ENCODE assay signal across 12 mouse cellular contexts in the genomic region with DNA sequence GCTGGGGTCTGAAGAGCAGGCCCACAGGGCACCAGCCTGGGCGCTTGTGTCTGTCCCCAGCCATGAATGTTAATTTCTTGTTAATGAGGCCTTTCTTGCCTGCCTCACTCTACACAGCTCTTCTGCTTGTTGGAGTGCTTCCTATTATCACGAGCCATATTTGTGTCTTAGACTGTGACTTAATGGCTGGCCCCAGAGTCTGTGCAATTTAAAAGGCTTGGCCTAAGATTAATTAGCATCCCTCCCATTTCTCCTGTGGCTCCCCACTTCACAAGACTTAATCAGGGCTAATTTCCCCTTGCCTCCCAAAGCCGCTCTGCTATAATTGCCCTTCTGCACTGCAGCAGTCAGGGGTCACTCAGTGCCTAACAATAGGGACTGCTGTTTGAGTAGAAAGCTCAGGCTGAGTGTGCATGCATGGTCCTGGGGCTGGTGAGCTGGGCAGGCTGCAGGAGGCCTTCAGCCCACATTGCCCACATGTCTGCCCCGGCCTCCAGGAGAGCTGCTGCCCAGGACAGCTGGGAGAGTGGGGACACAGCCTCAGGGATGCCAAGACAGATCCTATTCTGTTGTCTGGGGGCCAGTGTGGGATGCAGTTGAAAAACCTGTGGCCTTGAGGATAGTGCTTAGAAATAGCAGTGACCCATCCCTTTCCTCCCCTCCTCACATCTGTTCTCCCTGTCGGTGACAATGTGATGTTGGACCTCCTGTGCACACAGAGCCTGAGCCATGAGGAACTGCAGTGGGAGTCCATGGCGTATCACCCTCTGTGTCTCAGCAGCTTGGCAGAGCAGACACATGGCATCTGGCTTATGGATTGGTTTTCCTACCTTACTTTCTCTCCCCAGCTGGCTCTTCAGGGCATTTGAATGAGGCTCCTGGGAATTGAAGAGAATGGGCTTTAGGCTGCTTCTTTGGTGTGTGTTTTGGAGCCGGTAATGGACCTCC. TPM values are rescaled to one million over a fixed set of nuclear protein-coding genes. Genes with fewer than 3 reads are reported as not detected.
DNase-seq lines count a peak whose midpoint lies in the region; ATAC-seq and TF ChIP-seq lines count a peak whose summit lies in the region.
"Had no signal": no experiment of that assay in that cellular context is flagged by ENCODE, and none has a peak within 500 bp of the region (broad histone marks: within the 10 kb centered on the region; RNA-seq: fewer than 3 reads in every experiment).

No protein-coding gene starts in this region.

- no peak for ATAC-seq in lung, embryonic 15.5 days (ENCODE audit: borderline replicate concordance, extremely low read depth, low FRiP score, low TSS enrichment)
- peak; percentile 51; the same call in 1 of the 2 replicates for ATAC-seq in hindbrain, embryonic 14.5 days (ENCODE audit: low FRiP score)
- ATAC-seq in neural tube, embryonic 15.5 days (ENCODE audit: low FRiP score) = peak; percentile 32; the same call in 1 of the 2 replicates
- ATAC-seq: liver, postnatal 0 days had no signal

- 76% methylated on average over 7 of the region's 7 CpGs for WGBS in lung, embryonic 15.5 days
- 38% methylated on average over 7 of the region's 7 CpGs for WGBS in hindbrain, embryonic 14.5 days
- 21% methylated on average over 7 of the region's 7 CpGs for WGBS in neural tube, embryonic 15.5 days
- 81% methylated on average over 7 of the region's 7 CpGs for WGBS in cerebellum, adult 2 months

- peaks cover 19% of the 10 kb centered on the region for H3K4me1 ChIP-seq in lung, embryonic 15.5 days
- peaks cover 10% of the 10 kb centered on the region for H3K4me1 ChIP-seq in hindbrain, embryonic 14.5 days (replicated peaks; ENCODE audit: control insufficient read depth, insufficient read depth, low read length)
- peaks cover 22% of the 10 kb centered on the region for H3K4me1 ChIP-seq in neural tube, embryonic 15.5 days
- peaks cover 8% of the 10 kb centered on the region for H3K4me1 ChIP-seq in cerebellum, adult 2 months (ENCODE audit: control insufficient read depth, insufficient read depth, low read length)

- H3K27me3 ChIP-seq in lung, embryonic 15.5 days = no peaks in the 10 kb centered on the region
- no peaks in the 10 kb centered on the region for H3K27me3 ChIP-seq in hindbrain, embryonic 14.5 days (ENCODE audit: control insufficient read depth, insufficient read depth, low read length)
- no peaks in the 10 kb centered on the region for H3K27me3 ChIP-seq in neural tube, embryonic 15.5 days (replicated peaks)
- H3K27me3 ChIP-seq in cerebellum, adult 2 months (ENCODE audit: control insufficient read depth, insufficient read depth, low read length) = no peaks in the 10 kb centered on the region

- H3K27ac ChIP-seq in lung, embryonic 15.5 days = peak overlapping the region; percentile 69
- no peak overlapping the region for H3K27ac ChIP-seq in hindbrain, embryonic 14.5 days
- peak overlapping the region; percentile 51; the same call in 1 of the 2 replicates for H3K27ac ChIP-seq in neural tube, embryonic 15.5 days (replicated peaks)
- H3K27ac ChIP-seq in cerebellum, adult 2 months (ENCODE audit: insufficient read depth, low read length) = no peak overlapping the region

- no peak for TF ChIP-seq POLR2A in cerebellum, adult 2 months (IDR thresholded peaks at IDR 0.05; ENCODE audit: borderline replicate concordance, insufficient read depth, low read length)

- no peak overlapping the region for H3K4me3 ChIP-seq in lung, embryonic 15.5 days
- no peak overlapping the region for H3K4me3 ChIP-seq in hindbrain, embryonic 14.5 days (replicated peaks; ENCODE audit: low read length)
- H3K4me3 ChIP-seq in neural tube, embryonic 15.5 days (replicated peaks) = no peak overlapping the region
- no peak overlapping the region for H3K4me3 ChIP-seq in cerebellum, adult 2 months (replicated peaks; ENCODE audit: insufficient read depth, low read depth, low read length)

- no peaks in the 10 kb centered on the region for H3K36me3 ChIP-seq in lung, embryonic 15.5 days
- H3K36me3 ChIP-seq in hindbrain, embryonic 14.5 days (replicated peaks; ENCODE audit: control insufficient read depth, insufficient read depth) = no peaks in the 10 kb centered on the region
- H3K36me3 ChIP-seq in neural tube, embryonic 15.5 days = peaks cover 10% of the 10 kb centered on the region; the same call in 1 of the 2 replicates

- peak; percentile 43 for DNase-seq in embryo, embryonic 10 days (ENCODE audit: low spot score)
- no peak for DNase-seq in embryo, embryonic 9.5 days (ENCODE audit: extremely low spot score)
- DNase-seq in lung, adult 18-20 months = no peak
- no peak for DNase-seq in hindbrain, embryonic 14.5 days (ENCODE audit: low spot score)
- DNase-seq in ovary, postnatal 10 days (ENCODE audit: low spot score) = no peak
- no peak for DNase-seq in cerebellum, adult 2 months
- DNase-seq: adrenal gland, adult 2 months; cerebellum, postnatal 14 days; kidney, adult 2 months; liver, postnatal 0 days had no signal

- no peak overlapping the region for H3K4me2 ChIP-seq in lung, embryonic 15.5 days
- H3K4me2 ChIP-seq in hindbrain, embryonic 14.5 days (replicated peaks) = no peak overlapping the region
- H3K4me2 ChIP-seq in neural tube, embryonic 15.5 days = no peak overlapping the region

- no peak overlapping the region for H3K9ac ChIP-seq in lung, embryonic 15.5 days
- H3K9ac ChIP-seq in hindbrain, embryonic 14.5 days = no peak overlapping the region
- no peak overlapping the region for H3K9ac ChIP-seq in neural tube, embryonic 15.5 days (replicated peaks)
- H3K9ac ChIP-seq: liver, postnatal 0 days had no signal

- no peak for TF ChIP-seq CTCF in cerebellum, adult 2 months (IDR thresholded peaks at IDR 0.05; ENCODE audit: borderline replicate concordance, insufficient read depth, low read depth, low read length)

- no peaks in the 10 kb centered on the region for H3K9me3 ChIP-seq in lung, embryonic 15.5 days
- H3K9me3 ChIP-seq in hindbrain, embryonic 14.5 days (ENCODE audit: control insufficient read depth, low read length) = no peaks in the 10 kb centered on the region
- H3K9me3 ChIP-seq in neural tube, embryonic 15.5 days (replicated peaks) = no peaks in the 10 kb centered on the region

RNA-seq across cellular contexts. Expression of a gene that starts 55.5 kb away (rescaled TPM):
- polyA plus RNA-seq in lung, embryonic 15.5 days (2015; fragmentation: Nextera tagmentation; extraction: Ambion mirVana) = 7.5 and 8.0 TPM in 2 replicates
- polyA plus RNA-seq in hindbrain, embryonic 14.5 days (2014; fragmentation: Nextera tagmentation; extraction: Ambion mirVana) = 7.2 and 7.3 TPM in 2 replicates
- 5.4 and 6.7 TPM in 2 replicates for polyA plus RNA-seq in neural tube, embryonic 15.5 days (2015; fragmentation: Nextera tagmentation; extraction: Ambion mirVana)
- polyA plus RNA-seq in cerebellum, adult 2 months (2012; rRNA removed) = 11.5 and 11.9 TPM in 2 replicates

RNA-seq across cellular contexts. Expression of a gene that starts 55.6 kb away (rescaled TPM):
- 27.7 and 29.5 TPM in 2 replicates for polyA plus RNA-seq in lung, embryonic 15.5 days (2015; fragmentation: Nextera tagmentation; extraction: Ambion mirVana)
- polyA plus RNA-seq in hindbrain, embryonic 14.5 days (2014; fragmentation: Nextera tagmentation; extraction: Ambion mirVana) = 33.7 and 34.8 TPM in 2 replicates
- 23.2 and 24.9 TPM in 2 replicates for polyA plus RNA-seq in neural tube, embryonic 15.5 days (2015; fragmentation: Nextera tagmentation; extraction: Ambion mirVana)
- 51.7 and 53.2 TPM in 2 replicates for polyA plus RNA-seq in cerebellum, adult 2 months (2012; rRNA removed)

Comparison
In these comparisons a context has a peak if more than half of its experiments do, and no peak if none do; other contexts are left out.
1. H3K27ac ChIP-seq: peak in lung, embryonic 15.5 days (single experiment) and neural tube, embryonic 15.5 days (single experiment); none in hindbrain, embryonic 14.5 days (single experiment) and cerebellum, adult 2 months (single experiment).